Mouse (Mus musculus): Measurements from ENCODE around the gene Sh2b1. TPM values are rescaled to one million over a fixed set of nuclear protein-coding genes. Genes with fewer than 3 reads are reported as not detected.

The Sh2b1 gene
- polyA plus RNA-seq, 1 experiment from 2014 or later = 63.5 TPM

GRCm38 (mm10) chr7:126446217-126446616 is 29.0 kb downstream of the Sh2b1 start:
- 95% methylated on average over 21 of the region's 21 CpGs for WGBS
- no peak overlapping the region for H3K27ac ChIP-seq
- H3K4me1 ChIP-seq = no peaks in the 10 kb centered on the region
- ATAC-seq (ENCODE audit: low FRiP score) = no peak
- no peaks in the 10 kb centered on the region for H3K9me3 ChIP-seq (replicated peaks)
- no peak overlapping the region for H3K4me2 ChIP-seq (replicated peaks)
- H3K4me3 ChIP-seq = no peak overlapping the region
- H3K36me3 ChIP-seq = peaks cover 47% of the 10 kb centered on the region
- 0 out of 2 replicates have a peak overlapping the region, but pooled peaks have one; percentile 8 for H3K9ac ChIP-seq
- H3K27me3 ChIP-seq = no peaks in the 10 kb centered on the region

GRCm38 (mm10) chr7:126445104-126445815 is 30.0 kb downstream of the Sh2b1 start:
- H3K4me1 ChIP-seq = no peaks in the 10 kb centered on the region
- H3K9me3 ChIP-seq (replicated peaks) = no peaks in the 10 kb centered on the region
- H3K27me3 ChIP-seq = no peaks in the 10 kb centered on the region
- 88% methylated on average over 15 of the region's 15 CpGs for WGBS
- no peak for ATAC-seq (ENCODE audit: low FRiP score)
- no peak overlapping the region for H3K9ac ChIP-seq
- no peak overlapping the region for H3K4me3 ChIP-seq
- H3K36me3 ChIP-seq = peaks cover 47% of the 10 kb centered on the region
- no peak overlapping the region for H3K4me2 ChIP-seq (replicated peaks)
- no peak overlapping the region for H3K27ac ChIP-seq

- Histone ChIP-seq H3K36me3 (peaks cover 47% of the 10 kb centered on the region), H3K27me3 (no peaks in the 10 kb centered on the region), H3K4me3 (no peak overlapping the region), H3K9me3 (replicated peaks) (no peaks in the 10 kb centered on the region), H3K4me2 (replicated peaks) (no peak overlapping the region), H3K9ac (no peak overlapping the region), H3K4me1 (no peaks in the 10 kb centered on the region), H3K27ac (no peak overlapping the region)
- ATAC-seq (ENCODE audit: low FRiP score) = no peak
- 92% methylated on average over 9 of the region's 9 CpGs for WGBS
These were observed 30.7 kb downstream of the Sh2b1 start for GRCm38 (mm10) chr7:126444536-126444935.

DNA sequence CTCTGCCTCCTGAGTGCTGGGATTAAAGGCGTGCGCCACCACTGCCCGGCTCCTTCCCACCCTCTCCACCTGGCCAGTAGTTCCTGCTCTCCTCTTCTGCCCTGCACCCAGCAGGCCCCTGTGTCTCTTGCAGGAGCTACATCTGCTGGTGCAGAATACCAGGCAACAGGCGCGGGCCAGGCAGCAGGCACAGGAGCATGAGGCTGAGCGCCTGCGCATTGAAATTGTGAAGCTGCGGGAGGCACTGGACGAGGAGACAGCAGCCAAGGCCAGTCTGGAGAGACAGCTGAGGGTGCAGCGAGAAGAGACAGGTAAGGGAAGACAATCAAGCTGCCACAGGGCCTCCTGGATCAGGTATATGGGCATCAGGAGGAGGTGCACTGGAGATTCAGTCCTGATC is 31.2 kb downstream of the Sh2b1 start:
- H3K4me2 ChIP-seq (replicated peaks) = no peak overlapping the region
- no peaks in the 10 kb centered on the region for H3K27me3 ChIP-seq
- H3K4me1 ChIP-seq = no peaks in the 10 kb centered on the region
- no peak for ATAC-seq (ENCODE audit: low FRiP score)
- H3K27ac ChIP-seq = no peak overlapping the region
- no peaks in the 10 kb centered on the region for H3K9me3 ChIP-seq (replicated peaks)
- H3K36me3 ChIP-seq = peaks cover 47% of the 10 kb centered on the region
- WGBS = 89% methylated on average over 10 of the region's 10 CpGs
- H3K9ac ChIP-seq = no peak overlapping the region
- no peak overlapping the region for H3K4me3 ChIP-seq

DNA sequence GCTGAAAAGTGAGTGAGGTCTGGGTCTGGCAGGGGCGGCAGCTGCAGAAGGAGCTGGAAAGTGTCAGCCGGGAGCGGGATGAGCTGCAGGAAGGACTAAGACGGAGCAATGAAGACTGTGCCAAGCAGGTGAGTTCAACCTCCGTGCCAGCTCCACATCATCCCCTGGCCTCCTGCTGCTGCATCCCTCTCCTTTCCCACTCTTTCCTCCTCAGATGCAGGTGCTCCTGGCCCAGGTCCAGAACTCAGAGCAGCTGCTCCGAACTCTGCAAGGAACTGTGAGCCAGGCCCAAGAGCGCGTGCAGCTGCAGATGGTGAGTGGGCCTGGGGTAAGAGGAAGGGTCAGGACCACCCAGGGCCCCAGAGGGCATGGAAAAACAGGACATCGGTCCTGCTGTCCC is 35.1 kb downstream of the Sh2b1 start:
- Histone ChIP-seq H3K4me3 (no peak overlapping the region), H3K27me3 (no peaks in the 10 kb centered on the region), H3K36me3 (peaks cover 22% of the 10 kb centered on the region), H3K4me2 (replicated peaks) (no peak overlapping the region), H3K9ac (no peak overlapping the region), H3K4me1 (no peaks in the 10 kb centered on the region), H3K27ac (no peak overlapping the region), H3K9me3 (replicated peaks) (no peaks in the 10 kb centered on the region)
- 86% methylated on average over 9 of the region's 9 CpGs for WGBS
- no peak for ATAC-seq (ENCODE audit: low FRiP score)

DNA sequence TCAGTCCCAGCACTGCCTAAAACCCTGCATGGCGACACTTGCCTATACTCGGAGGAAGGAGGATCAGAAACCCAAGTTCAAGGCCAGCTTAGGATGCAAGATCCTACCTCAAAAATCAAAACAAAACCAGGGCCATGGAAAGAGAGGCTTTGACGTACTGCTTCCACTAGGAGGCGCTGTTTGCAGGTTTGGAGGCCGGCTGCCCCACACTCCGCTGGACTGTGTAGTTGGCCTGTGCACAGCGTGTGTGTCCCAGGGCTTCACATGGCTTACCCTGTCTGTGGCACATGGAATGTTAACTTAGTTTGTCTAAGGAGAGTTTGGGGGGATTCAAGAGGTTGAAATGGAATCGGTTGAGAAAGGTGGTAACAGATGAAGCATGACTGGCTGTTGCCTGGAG is 38.4 kb downstream of the Sh2b1 start:
- Histone ChIP-seq H3K4me2 (replicated peaks) (no peak overlapping the region), H3K27me3 (no peaks in the 10 kb centered on the region), H3K4me3 (no peak overlapping the region), H3K4me1 (no peaks in the 10 kb centered on the region), H3K9ac (no peak overlapping the region), H3K36me3 (peaks cover 10% of the 10 kb centered on the region), H3K27ac (no peak overlapping the region), H3K9me3 (replicated peaks) (no peaks in the 10 kb centered on the region)
- no peak for ATAC-seq (ENCODE audit: low FRiP score)
- WGBS = 20% methylated on average over 8 of the region's 8 CpGs

DNA sequence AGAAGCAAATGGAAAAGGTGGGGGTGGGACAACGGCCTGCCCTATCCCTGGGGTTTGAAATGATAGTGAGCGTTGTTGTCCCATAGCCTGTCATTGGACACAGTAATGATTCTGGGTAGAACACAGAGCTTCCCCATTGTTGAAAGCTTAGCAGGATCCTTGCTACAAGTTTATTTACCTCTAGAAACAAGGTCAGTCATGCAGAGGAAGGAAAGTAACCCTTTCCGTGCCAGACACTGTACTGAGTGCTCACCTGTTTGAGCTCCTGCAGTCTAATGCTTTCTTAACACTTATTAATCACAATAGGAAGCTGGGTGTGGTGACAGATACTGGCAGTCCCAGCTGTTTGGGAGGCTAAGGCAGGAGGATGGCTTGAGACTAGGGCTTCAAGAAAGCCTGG is 39.4 kb downstream of the Sh2b1 start:
- H3K36me3 ChIP-seq = peaks cover 13% of the 10 kb centered on the region
- no peak overlapping the region for H3K4me3 ChIP-seq
- 77% methylated on average over 3 of the region's 3 CpGs for WGBS
- no peak for ATAC-seq (ENCODE audit: low FRiP score)
- H3K4me1 ChIP-seq = no peaks in the 10 kb centered on the region
- no peak overlapping the region for H3K27ac ChIP-seq
- no peak overlapping the region for H3K9ac ChIP-seq
- no peak overlapping the region for H3K4me2 ChIP-seq (replicated peaks)
- H3K9me3 ChIP-seq (replicated peaks) = no peaks in the 10 kb centered on the region
- H3K27me3 ChIP-seq = no peaks in the 10 kb centered on the region

GRCm38 (mm10) chr7:126434726-126435125 is 40.5 kb downstream of the Sh2b1 start:
- Histone ChIP-seq H3K27me3 (no peaks in the 10 kb centered on the region), H3K4me1 (peaks cover under 1% of the 10 kb centered on the region), H3K9me3 (replicated peaks) (no peaks in the 10 kb centered on the region), H3K4me2 (replicated peaks) (no peak overlapping the region), H3K27ac (no peak overlapping the region), H3K36me3 (peaks cover 13% of the 10 kb centered on the region), H3K9ac (no peak overlapping the region), H3K4me3 (no peak overlapping the region)
- ATAC-seq (ENCODE audit: low FRiP score) = no peak
- WGBS = 93% methylated on average over 7 of the region's 7 CpGs

- Histone ChIP-seq H3K9ac (no peak overlapping the region), H3K36me3 (peaks cover 13% of the 10 kb centered on the region; the same call in 1 of the 2 replicates), H3K4me1 (peaks cover 15% of the 10 kb centered on the region), H3K4me3 (no peak overlapping the region), H3K27me3 (no peaks in the 10 kb centered on the region), H3K9me3 (replicated peaks) (no peaks in the 10 kb centered on the region), H3K27ac (no peak overlapping the region), H3K4me2 (replicated peaks) (no peak overlapping the region)
- ATAC-seq (ENCODE audit: low FRiP score) = no peak
These were observed 45.1 kb downstream of the Sh2b1 start for GRCm38 (mm10) chr7:126430167-126430566.

GRCm38 (mm10) chr7:126429503-126429898 is 45.7 kb downstream of the Sh2b1 start:
- Histone ChIP-seq H3K4me1 (peaks cover 15% of the 10 kb centered on the region), H3K27me3 (no peaks in the 10 kb centered on the region), H3K36me3 (peaks cover 10% of the 10 kb centered on the region; the same call in 1 of the 2 replicates), H3K27ac (peak overlapping the region; percentile 90; the same call in 1 of the 2 replicates), H3K4me3 (peak overlapping the region; percentile 58), H3K9ac (peak overlapping the region; percentile 81), H3K9me3 (replicated peaks) (no peaks in the 10 kb centered on the region), H3K4me2 (replicated peaks) (peak overlapping the region; percentile 73)
- peak; percentile 52 for ATAC-seq (ENCODE audit: low FRiP score)
- WGBS = 30% methylated on average over 15 of the region's 15 CpGs

- peak; percentile 95 for ATAC-seq (ENCODE audit: low FRiP score)
- Histone ChIP-seq H3K4me1 (peaks cover 15% of the 10 kb centered on the region), H3K27ac (peak within 1 kb of the TSS; percentile 90), H3K9me3 (replicated peaks) (no peaks in the 10 kb centered on the region), H3K4me2 (replicated peaks) (peak within 1 kb of the TSS; percentile 73), H3K4me3 (peak within 1 kb of the TSS; percentile 58), H3K9ac (peak within 1 kb of the TSS; percentile 81), H3K36me3 (peaks cover 6% of the 10 kb centered on the region; the same call in 1 of the 2 replicates), H3K27me3 (no peaks in the 10 kb centered on the region)
- under 1% methylated on average over 82 of the region's 82 CpGs for WGBS
These were observed 46.4 kb downstream of the Sh2b1 start, which contains the start of gene Rabep2 for GRCm38 (mm10) chr7:126428631-126429502. Gene Rabep2 (plus strand): TSS chr7:126428759.

DNA sequence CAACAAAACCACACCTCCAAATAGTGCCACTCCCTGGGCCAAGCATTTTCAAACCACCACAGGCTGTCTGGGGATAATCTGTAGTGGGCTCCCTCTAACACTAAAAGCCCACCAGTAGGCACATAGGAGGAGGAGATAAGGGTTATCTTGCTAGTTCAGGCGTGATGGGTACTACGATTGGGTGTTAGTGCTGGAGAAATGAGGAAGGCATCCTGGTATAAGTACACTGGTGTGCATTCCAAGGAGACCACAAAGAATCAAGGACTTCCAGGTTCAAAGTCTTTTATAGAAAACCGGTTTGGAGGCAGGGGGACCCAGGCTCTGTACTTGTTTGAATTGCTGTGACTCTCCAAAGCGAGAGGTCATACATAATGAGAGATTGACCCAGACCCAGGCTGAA is 47.1 kb downstream of the Sh2b1 start:
- WGBS = 20% methylated on average over 4 of the region's 4 CpGs
- Histone ChIP-seq H3K36me3 (peaks cover 6% of the 10 kb centered on the region; the same call in 1 of the 2 replicates), H3K27me3 (no peaks in the 10 kb centered on the region), H3K4me2 (replicated peaks) (peak overlapping the region; percentile 73), H3K27ac (peak overlapping the region; percentile 90), H3K4me1 (peaks cover 15% of the 10 kb centered on the region), H3K9ac (peak overlapping the region; percentile 81), H3K9me3 (replicated peaks) (no peaks in the 10 kb centered on the region), H3K4me3 (peak overlapping the region; percentile 58)
- ATAC-seq (ENCODE audit: low FRiP score) = 0 out of 2 replicates have a peak, but pooled peaks have one; percentile 1

Data from hindbrain, embryonic 12.5 days (tissue).